Mouse (Mus musculus): ENCODE results near the gene Gpr68.

The Gpr68 gene

GRCm38 (mm10) chr12:100910731-100911130 is 2.7 kb upstream of the Gpr68 start:
- DNase-seq (ENCODE audit: low read depth), result no peak

- DNase-seq (ENCODE audit: low read depth), result no peak
Measured at GRCm38 (mm10) chr12:100909765-100910164, 1.8 kb upstream of the Gpr68 start.

GRCm38 (mm10) chr12:100908298-100909034 is 468 bp upstream of the Gpr68 start:
- DNase-seq (ENCODE audit: low read depth), result no peak

GRCm38 (mm10) chr12:100906861-100907260 is 1.1 kb downstream of the Gpr68 start:
- DNase-seq (ENCODE audit: low read depth), result no peak

GRCm38 (mm10) chr12:100903761-100904160 is 4.2 kb downstream of the Gpr68 start:
- DNase-seq (ENCODE audit: low read depth), result no peak

GRCm38 (mm10) chr12:100901386-100901785 is 6.6 kb downstream of the Gpr68 start:
- DNase-seq (ENCODE audit: low read depth), result no peak

- no peak for DNase-seq (ENCODE audit: low read depth)
Measured at GRCm38 (mm10) chr12:100900901-100901300, 7.1 kb downstream of the Gpr68 start.

GRCm38 (mm10) chr12:100899111-100899640 is 8.8 kb downstream of the Gpr68 start:
- DNase-seq (ENCODE audit: low read depth), result no peak

GRCm38 (mm10) chr12:100897736-100898650 is 10.0 kb downstream of the Gpr68 start:
- DNase-seq (ENCODE audit: low read depth), result no peak

- DNase-seq (ENCODE audit: low read depth), result no peak
Measured at GRCm38 (mm10) chr12:100896661-100897060, 11.3 kb downstream of the Gpr68 start.

GRCm38 (mm10) chr12:100895504-100895903 is 12.5 kb downstream of the Gpr68 start:
- DNase-seq (ENCODE audit: low read depth), result no peak

- DNase-seq (ENCODE audit: low read depth), result no peak
Measured at GRCm38 (mm10) chr12:100890548-100890947, 17.4 kb downstream of the Gpr68 start.

- no peak for DNase-seq (ENCODE audit: low read depth)
Measured at GRCm38 (mm10) chr12:100887801-100888258, 20.2 kb downstream of the Gpr68 start.

GRCm38 (mm10) chr12:100886877-100887276 is 21.1 kb downstream of the Gpr68 start:
- DNase-seq (ENCODE audit: low read depth), result no peak

GRCm38 (mm10) chr12:100885585-100885984 is 22.4 kb downstream of the Gpr68 start:
- no peak for DNase-seq (ENCODE audit: low read depth)

- no peak for DNase-seq (ENCODE audit: low read depth)
Measured at GRCm38 (mm10) chr12:100883168-100883567, 24.8 kb downstream of the Gpr68 start.

GRCm38 (mm10) chr12:100878556-100878955 is 29.4 kb downstream of the Gpr68 start:
- DNase-seq (ENCODE audit: low read depth), result no peak

- DNase-seq (ENCODE audit: low read depth), result no peak
Measured at GRCm38 (mm10) chr12:100877936-100878335, 30.1 kb downstream of the Gpr68 start.

- no peak for DNase-seq (ENCODE audit: low read depth)
Measured at GRCm38 (mm10) chr12:100875960-100876359, 32.0 kb downstream of the Gpr68 start.

- no peak for DNase-seq (ENCODE audit: low read depth)
Measured at GRCm38 (mm10) chr12:100875553-100875952, 32.4 kb downstream of the Gpr68 start.

GRCm38 (mm10) chr12:100873612-100874011 is 34.4 kb downstream of the Gpr68 start:
- DNase-seq (ENCODE audit: low read depth), result no peak

GRCm38 (mm10) chr12:100871841-100872240 is 36.2 kb downstream of the Gpr68 start:
- no peak for DNase-seq (ENCODE audit: low read depth)

GRCm38 (mm10) chr12:100871234-100871633 is 36.8 kb downstream of the Gpr68 start:
- no peak for DNase-seq (ENCODE audit: low read depth)

Measured in c-Kit-positive CD71-negative TER-119-negative erythroid progenitor cells, embryonic 14.5 days (primary cell).